Mouse (Mus musculus): Measurements from ENCODE around the gene Olfr194. TPM values are rescaled to one million over a fixed set of nuclear protein-coding genes. Genes with fewer than 3 reads are reported as not detected.
"Not testable (repeated sequence)": the region's sequence is repeated elsewhere in the genome, so short reads cannot be mapped to it uniquely, and the experiment has no call there.

Gene Olfr194
- total and polyA plus RNA-seq, 2 experiments from 2014 or later: not detected

DNA sequence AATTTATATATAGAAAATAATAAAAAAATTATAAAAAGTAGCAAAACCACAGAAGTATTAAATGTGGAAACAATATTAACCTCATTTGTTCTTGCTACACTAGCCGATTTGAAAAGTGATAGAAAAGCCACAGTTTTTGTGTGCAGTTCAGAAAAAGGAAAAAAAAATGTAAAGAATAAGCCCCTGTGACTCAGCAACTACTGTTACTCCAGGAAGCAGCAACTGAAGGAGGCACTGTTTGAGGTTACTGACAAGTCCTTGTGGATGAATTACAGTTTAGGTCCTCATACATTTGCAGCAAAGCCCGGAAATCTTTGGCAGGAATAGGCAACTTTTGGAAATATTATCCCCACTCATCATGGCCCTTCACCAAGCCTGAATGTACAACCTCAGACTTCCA is 15.6 kb downstream of the Olfr194 start:
- Histone ChIP-seq H3K27me3 (ENCODE audit: insufficient read depth, low read length) (no peaks in the 10 kb centered on the region), H3K36me3 (ENCODE audit: insufficient read depth) (no peaks in the 10 kb centered on the region), H3K4me3 (ENCODE audit: low read depth, low read length) (no peak overlapping the region), H3K9me3 (ENCODE audit: low read length) (no peaks in the 10 kb centered on the region), H3K27ac (ENCODE audit: low read depth, low read length) (no peak overlapping the region), H3K9ac (no peak overlapping the region), H3K4me2 (ENCODE audit: low read depth) (no peak overlapping the region), H3K4me1 (ENCODE audit: insufficient read depth) (no peaks in the 10 kb centered on the region)
- no peak for TF ChIP-seq CTCF (IDR thresholded peaks at IDR 0.05; ENCODE audit: low read depth)
- no peak for ATAC-seq
- no peak for DNase-seq
- 88% methylated on average over 2 of the region's 2 CpGs for WGBS

DNA sequence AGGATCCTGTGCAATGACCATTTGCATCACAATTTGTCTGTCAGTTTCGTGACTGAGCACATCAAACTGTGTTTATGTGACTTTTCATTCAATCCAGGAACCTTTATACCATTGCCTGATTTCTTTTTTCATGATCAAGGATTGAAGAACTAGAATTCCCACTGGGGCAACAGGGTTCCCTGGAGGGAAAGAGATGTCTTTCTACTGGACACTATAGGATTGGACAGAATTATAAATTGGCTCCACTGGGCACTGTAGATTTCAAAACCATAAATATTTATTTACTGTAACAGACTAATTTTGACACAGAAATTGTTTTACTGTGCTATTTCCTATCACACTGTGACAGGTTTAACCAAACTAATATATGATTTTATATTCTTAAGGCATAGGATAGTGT is 31.1 kb downstream of the Olfr194 start, which contains the start of gene Olfr191:
Olfr191 (minus strand) TSS at position 101 of the 400 bp plus-strand sequence.
- WGBS: 48% methylated on average over 1 of the region's 1 CpGs
- H3K27ac ChIP-seq (ENCODE audit: low read depth, low read length); H3K36me3 ChIP-seq (ENCODE audit: insufficient read depth): not testable (repeated sequence)

DNA sequence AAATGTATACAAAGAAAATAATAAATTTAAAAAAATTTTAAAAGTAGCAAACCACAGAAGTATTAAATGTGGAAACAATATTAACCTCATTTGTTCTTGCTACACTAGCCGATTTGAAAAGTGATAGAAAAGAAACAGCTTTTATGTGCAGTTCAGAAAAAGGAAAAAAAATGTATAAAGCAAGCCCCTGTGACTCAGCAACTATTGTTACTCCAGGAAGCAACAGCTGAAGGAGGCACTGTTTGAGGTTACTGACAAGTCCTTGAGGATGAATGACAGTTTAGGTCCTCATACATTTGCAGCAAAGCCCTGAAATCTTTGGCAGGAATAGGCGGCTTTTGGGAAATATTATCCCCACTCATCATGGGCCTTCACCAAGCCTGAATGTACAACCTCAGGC is 39.8 kb downstream of the Olfr194 start:
- H3K27me3 ChIP-seq (ENCODE audit: insufficient read depth, low read length); H3K9ac ChIP-seq; H3K4me2 ChIP-seq (ENCODE audit: low read depth); H3K4me1 ChIP-seq (ENCODE audit: insufficient read depth); H3K36me3 ChIP-seq (ENCODE audit: insufficient read depth); DNase-seq; H3K9me3 ChIP-seq (ENCODE audit: low read length); H3K27ac ChIP-seq (ENCODE audit: low read depth, low read length); H3K4me3 ChIP-seq (ENCODE audit: low read depth, low read length); ATAC-seq: not testable (repeated sequence)
- WGBS: 90% methylated on average over 2 of the region's 2 CpGs

More for the DNA sequence above, 31.1 kb downstream of the Olfr194 start, which contains the start of gene Olfr191:
- not testable (repeated sequence) for H3K4me1 ChIP-seq (ENCODE audit: insufficient read depth); H3K9me3 ChIP-seq (ENCODE audit: low read length); H3K4me2 ChIP-seq (ENCODE audit: low read depth); H3K27me3 ChIP-seq (ENCODE audit: insufficient read depth, low read length); ATAC-seq; DNase-seq; H3K4me3 ChIP-seq (ENCODE audit: low read depth, low read length); H3K9ac ChIP-seq

DNA sequence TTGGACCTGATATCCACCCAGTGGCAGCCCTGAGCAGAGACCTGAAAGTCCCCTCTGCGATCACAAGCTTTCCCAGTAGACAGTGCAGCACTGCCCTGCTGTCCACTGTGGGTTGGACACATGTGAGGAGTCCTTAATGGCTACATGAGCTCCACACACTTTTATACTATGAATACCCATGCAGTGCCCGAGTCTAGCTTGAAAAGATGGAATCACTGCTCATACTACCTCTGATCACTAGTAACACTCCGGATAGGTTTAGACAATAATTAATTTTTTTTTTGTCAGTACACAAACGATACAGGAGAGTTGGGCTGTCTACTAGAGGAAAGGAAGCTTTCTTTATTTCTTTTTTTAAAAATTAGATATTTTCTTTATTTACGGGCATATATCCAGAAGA is 43.0 kb downstream of the Olfr194 start, which contains the start of gene Olfr190:
Olfr190 (minus strand) TSS at position 101 of the 400 bp plus-strand sequence.
- DNase-seq (no peak), ATAC-seq (no peak)
- Histone ChIP-seq H3K9ac (no peak within 1 kb of the TSS), H3K27ac (ENCODE audit: low read depth, low read length) (no peak within 1 kb of the TSS), H3K4me1 (ENCODE audit: insufficient read depth) (no peaks in the 10 kb centered on the region), H3K36me3 (ENCODE audit: insufficient read depth) (no peaks in the 10 kb centered on the region), H3K4me3 (ENCODE audit: low read depth, low read length) (no peak within 1 kb of the TSS), H3K4me2 (ENCODE audit: low read depth) (no peak within 1 kb of the TSS), H3K27me3 (ENCODE audit: insufficient read depth, low read length) (no peaks in the 10 kb centered on the region), H3K9me3 (ENCODE audit: low read length) (no peaks in the 10 kb centered on the region)
- TF ChIP-seq CTCF (IDR thresholded peaks at IDR 0.05; ENCODE audit: low read depth): no peak
- WGBS: 88% methylated on average over 5 of the region's 5 CpGs

DNA sequence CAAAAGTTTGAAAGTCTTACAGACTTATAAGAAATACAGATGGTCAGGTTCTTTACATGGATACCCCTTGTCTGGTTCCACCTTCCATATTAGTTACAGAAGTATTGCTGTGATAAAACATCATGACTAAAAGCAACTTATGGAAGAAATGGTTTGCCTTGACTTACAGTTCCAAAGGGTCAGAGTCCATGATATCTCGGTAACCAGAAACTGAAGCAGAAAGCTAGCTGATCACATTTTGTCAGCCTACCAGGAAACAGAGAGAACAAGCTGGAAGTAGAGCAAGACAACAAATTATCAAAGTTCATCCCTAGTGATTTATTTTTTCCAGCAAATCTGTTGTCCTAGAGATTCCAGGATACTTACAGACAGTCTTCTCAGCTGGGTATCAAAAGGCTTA is 47.3 kb downstream of the Olfr194 start:
- Histone ChIP-seq H3K9me3 (ENCODE audit: low read length) (no peaks in the 10 kb centered on the region), H3K4me1 (ENCODE audit: insufficient read depth) (no peaks in the 10 kb centered on the region), H3K4me3 (ENCODE audit: low read depth, low read length) (no peak overlapping the region), H3K36me3 (ENCODE audit: insufficient read depth) (no peaks in the 10 kb centered on the region), H3K9ac (no peak overlapping the region), H3K27me3 (ENCODE audit: insufficient read depth, low read length) (no peaks in the 10 kb centered on the region), H3K4me2 (ENCODE audit: low read depth) (no peak overlapping the region), H3K27ac (ENCODE audit: low read depth, low read length) (no peak overlapping the region)
- no peak for TF ChIP-seq CTCF (IDR thresholded peaks at IDR 0.05; ENCODE audit: low read depth)
- DNase-seq (no peak), ATAC-seq (no peak)
- 84% methylated on average over 1 of the region's 1 CpGs for WGBS

DNA sequence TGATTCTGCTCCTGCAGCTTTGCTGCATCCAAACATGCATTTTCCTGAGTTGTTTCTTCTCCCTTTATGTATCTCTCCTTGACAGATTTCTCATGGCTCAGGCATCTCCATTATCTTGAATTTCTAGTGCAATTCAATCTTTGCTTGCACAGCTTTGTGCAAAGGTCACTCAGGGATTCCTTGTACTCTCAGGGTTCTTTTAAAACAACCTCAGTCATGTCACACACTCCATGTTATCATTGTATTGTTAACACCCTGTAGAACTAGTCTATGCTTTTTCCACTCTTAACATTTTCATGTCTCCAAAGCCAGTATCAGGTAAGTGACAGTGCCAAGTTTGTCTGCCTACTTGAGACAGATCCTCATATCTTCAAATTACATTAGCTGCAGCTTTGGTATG is 49.1 kb downstream of the Olfr194 start:
- DNase-seq: no peak

More for the DNA sequence above, 49.1 kb downstream of the Olfr194 start:
- H3K36me3 ChIP-seq (ENCODE audit: insufficient read depth): no peaks in the 10 kb centered on the region
- H3K9ac ChIP-seq: no peak overlapping the region
- no peak overlapping the region for H3K4me3 ChIP-seq (ENCODE audit: low read depth, low read length)
- no peak for ATAC-seq
- H3K27me3 ChIP-seq (ENCODE audit: insufficient read depth, low read length): no peaks in the 10 kb centered on the region
- TF ChIP-seq CTCF (IDR thresholded peaks at IDR 0.05; ENCODE audit: low read depth): no peak
- no peaks in the 10 kb centered on the region for H3K4me1 ChIP-seq (ENCODE audit: insufficient read depth)
- no peak overlapping the region for H3K27ac ChIP-seq (ENCODE audit: low read depth, low read length)
- no peaks in the 10 kb centered on the region for H3K9me3 ChIP-seq (ENCODE audit: low read length)
- no peak overlapping the region for H3K4me2 ChIP-seq (ENCODE audit: low read depth)

Other genes starting within 250 kb of the Olfr194 start
- gene Olfr177, start 246.3 kb downstream of the Olfr194 start, total RNA-seq (2014; rRNA removed): not detected in 2 replicates
- not detected in 2 replicates for gene Olfr177, start 246.3 kb downstream of the Olfr194 start, polyA plus RNA-seq (2015; fragmentation: Nextera tagmentation; extraction: Ambion mirVana)
- not detected in 2 replicates for gene Olfr178, start 229.0 kb downstream of the Olfr194 start, total RNA-seq (2014; rRNA removed)
- not detected in 2 replicates for gene Olfr178, start 229.0 kb downstream of the Olfr194 start, polyA plus RNA-seq (2015; fragmentation: Nextera tagmentation; extraction: Ambion mirVana)
- gene Olfr181, start 192.3 kb downstream of the Olfr194 start, total RNA-seq (2014; rRNA removed): not detected in 2 replicates
- gene Olfr181, start 192.3 kb downstream of the Olfr194 start, polyA plus RNA-seq (2015; fragmentation: Nextera tagmentation; extraction: Ambion mirVana): not detected in 2 replicates
- gene Olfr180, start 191.7 kb downstream of the Olfr194 start, total RNA-seq (2014; rRNA removed): not detected in 2 replicates
- gene Olfr180, start 191.7 kb downstream of the Olfr194 start, polyA plus RNA-seq (2015; fragmentation: Nextera tagmentation; extraction: Ambion mirVana): not detected in 2 replicates
- not detected in 2 replicates for gene Olfr183, start 125.7 kb downstream of the Olfr194 start, total RNA-seq (2014; rRNA removed)
- not detected in 2 replicates for gene Olfr183, start 125.7 kb downstream of the Olfr194 start, polyA plus RNA-seq (2015; fragmentation: Nextera tagmentation; extraction: Ambion mirVana)
- gene Olfr186, start 90.8 kb downstream of the Olfr194 start, total RNA-seq (2014; rRNA removed): not detected in 2 replicates
- gene Olfr186, start 90.8 kb downstream of the Olfr194 start, polyA plus RNA-seq (2015; fragmentation: Nextera tagmentation; extraction: Ambion mirVana): not detected in 2 replicates
- gene Olfr187, start 81.3 kb downstream of the Olfr194 start, total RNA-seq (2014; rRNA removed): not detected in 2 replicates
- gene Olfr187, start 81.3 kb downstream of the Olfr194 start, polyA plus RNA-seq (2015; fragmentation: Nextera tagmentation; extraction: Ambion mirVana): not detected in 2 replicates
- gene Olfr190, start 43.1 kb downstream of the Olfr194 start, total RNA-seq (2014; rRNA removed): not detected in 2 replicates
- not detected in 2 replicates for gene Olfr190, start 43.1 kb downstream of the Olfr194 start, polyA plus RNA-seq (2015; fragmentation: Nextera tagmentation; extraction: Ambion mirVana)
- not detected in 2 replicates for gene Olfr191, start 31.2 kb downstream of the Olfr194 start, total RNA-seq (2014; rRNA removed)
- not detected in 2 replicates for gene Olfr191, start 31.2 kb downstream of the Olfr194 start, polyA plus RNA-seq (2015; fragmentation: Nextera tagmentation; extraction: Ambion mirVana)
- not detected in 2 replicates for gene Olfr193, start 9.2 kb downstream of the Olfr194 start, total RNA-seq (2014; rRNA removed)
- gene Olfr193, start 9.2 kb downstream of the Olfr194 start, polyA plus RNA-seq (2015; fragmentation: Nextera tagmentation; extraction: Ambion mirVana): not detected in 2 replicates
- not detected in 2 replicates for gene Olfr195, start 26.0 kb upstream of the Olfr194 start, total RNA-seq (2014; rRNA removed)
- gene Olfr195, start 26.0 kb upstream of the Olfr194 start, polyA plus RNA-seq (2015; fragmentation: Nextera tagmentation; extraction: Ambion mirVana): not detected in 2 replicates
- not detected in 2 replicates for gene Olfr196, start 49.4 kb upstream of the Olfr194 start, total RNA-seq (2014; rRNA removed)
- gene Olfr196, start 49.4 kb upstream of the Olfr194 start, polyA plus RNA-seq (2015; fragmentation: Nextera tagmentation; extraction: Ambion mirVana): not detected in 2 replicates
- gene Olfr198, start 82.5 kb upstream of the Olfr194 start, total RNA-seq (2014; rRNA removed): not detected in 2 replicates
- not detected in 2 replicates for gene Olfr198, start 82.5 kb upstream of the Olfr194 start, polyA plus RNA-seq (2015; fragmentation: Nextera tagmentation; extraction: Ambion mirVana)
- not detected in 2 replicates for gene Olfr199, start 98.7 kb upstream of the Olfr194 start, total RNA-seq (2014; rRNA removed)
- gene Olfr199, start 98.7 kb upstream of the Olfr194 start, polyA plus RNA-seq (2015; fragmentation: Nextera tagmentation; extraction: Ambion mirVana): not detected in 2 replicates
- gene Olfr201, start 151.6 kb upstream of the Olfr194 start, total RNA-seq (2014; rRNA removed): not detected in 2 replicates
- gene Olfr201, start 151.6 kb upstream of the Olfr194 start, polyA plus RNA-seq (2015; fragmentation: Nextera tagmentation; extraction: Ambion mirVana): not detected in 2 replicates
- not detected in 2 replicates for gene Olfr202, start 165.7 kb upstream of the Olfr194 start, total RNA-seq (2014; rRNA removed)
- gene Olfr202, start 165.7 kb upstream of the Olfr194 start, polyA plus RNA-seq (2015; fragmentation: Nextera tagmentation; extraction: Ambion mirVana): not detected in 2 replicates
- not detected in 2 replicates for gene Olfr203, start 177.8 kb upstream of the Olfr194 start, total RNA-seq (2014; rRNA removed)
- not detected in 2 replicates for gene Olfr203, start 177.8 kb upstream of the Olfr194 start, polyA plus RNA-seq (2015; fragmentation: Nextera tagmentation; extraction: Ambion mirVana)
- not detected in 2 replicates for gene Olfr204, start 197.2 kb upstream of the Olfr194 start, total RNA-seq (2014; rRNA removed)
- not detected in 2 replicates for gene Olfr204, start 197.2 kb upstream of the Olfr194 start, polyA plus RNA-seq (2015; fragmentation: Nextera tagmentation; extraction: Ambion mirVana)
- not detected in 2 replicates for gene Olfr205, start 210.1 kb upstream of the Olfr194 start, total RNA-seq (2014; rRNA removed)
- not detected in 2 replicates for gene Olfr205, start 210.1 kb upstream of the Olfr194 start, polyA plus RNA-seq (2015; fragmentation: Nextera tagmentation; extraction: Ambion mirVana)
- gene Olfr206, start 228.2 kb upstream of the Olfr194 start, total RNA-seq (2014; rRNA removed): not detected in 2 replicates
- gene Olfr206, start 228.2 kb upstream of the Olfr194 start, polyA plus RNA-seq (2015; fragmentation: Nextera tagmentation; extraction: Ambion mirVana): not detected in 2 replicates
- not detected in 2 replicates for gene Olfr209, start 242.9 kb upstream of the Olfr194 start, total RNA-seq (2014; rRNA removed)
- gene Olfr209, start 242.9 kb upstream of the Olfr194 start, polyA plus RNA-seq (2015; fragmentation: Nextera tagmentation; extraction: Ambion mirVana): not detected in 2 replicates